ENCODE assay signal across 8 mouse cellular contexts in genomic region chr11:19919785-19920671, GRCm38 (mm10). TPM values are rescaled to one million over a fixed set of nuclear protein-coding genes. Genes with fewer than 3 reads are reported as not detected.
DNase-seq lines count a peak whose midpoint lies in the region; ATAC-seq lines count a peak whose summit lies in the region.

No protein-coding gene starts in this region.

- peak overlapping the region; percentile 78 for H3K4me2 ChIP-seq in intestine, embryonic 15.5 days (replicated peaks)

- H3K27ac ChIP-seq in intestine, embryonic 15.5 days, result peak overlapping the region; percentile 96
- H3K27ac ChIP-seq in midbrain, embryonic 10.5 days (replicated peaks), result peak overlapping the region; percentile 94

- peak; percentile 81 for ATAC-seq in intestine, embryonic 15.5 days

- intact Hi-C loops in gastrocnemius, postnatal 36 days (cut with DNase I), result loop anchor here (5.0 to 10.0 kb wide), 4 partner anchors 93 to 1045 kb away; partner anchors contain the start of gene Rab1a
- intact Hi-C loops in left cerebral cortex, postnatal 4 days (cut with DNase I), result loop anchor here (5.0 to 10.0 kb wide), 3 partner anchors 65 to 152 kb away; no protein-coding TSS in a partner anchor

- WGBS in intestine, embryonic 15.5 days, result under 1% methylated on average over 70 of the region's 70 CpGs
- WGBS in midbrain, embryonic 10.5 days, result under 1% methylated on average over 70 of the region's 70 CpGs

- peak overlapping the region; percentile 73 for H3K9ac ChIP-seq in intestine, embryonic 15.5 days

- H3K4me1 ChIP-seq in intestine, embryonic 15.5 days (replicated peaks), result peaks cover 9% of the 10 kb centered on the region; the same call in 1 of the 2 replicates
- H3K4me1 ChIP-seq in midbrain, embryonic 10.5 days, result peaks cover 53% of the 10 kb centered on the region

- H3K9me3 ChIP-seq in intestine, embryonic 15.5 days, result no peaks in the 10 kb centered on the region
- no peaks in the 10 kb centered on the region for H3K9me3 ChIP-seq in midbrain, embryonic 10.5 days (replicated peaks)

- peak; percentile 85 for DNase-seq in adrenal gland, adult 8-10 months
- peak; percentile 94 for DNase-seq in embryo, embryonic 11 days
- DNase-seq in gastrocnemius, postnatal 36 days, result peak; percentile 80 to 83
- peak; percentile 87 for DNase-seq in left cerebral cortex, postnatal 4 days
- DNase-seq in midbrain, embryonic 10.5 days (ENCODE audit: low spot score), result peak; percentile 90
- peak; percentile 64 to 72 for DNase-seq in right cerebral cortex, postnatal 36 days (ENCODE audit: low spot score in 2 of 2)
- peak; percentile 82 to 85 for DNase-seq in urinary bladder, postnatal 4 days (ENCODE audit: low spot score in 2 of 2)

- no peaks in the 10 kb centered on the region for H3K36me3 ChIP-seq in intestine, embryonic 15.5 days
- H3K36me3 ChIP-seq in midbrain, embryonic 10.5 days, result no peaks in the 10 kb centered on the region

- H3K4me3 ChIP-seq in intestine, embryonic 15.5 days (replicated peaks), result peak overlapping the region; percentile 73
- peak overlapping the region; percentile 76 for H3K4me3 ChIP-seq in midbrain, embryonic 10.5 days

- no peaks in the 10 kb centered on the region for H3K27me3 ChIP-seq in intestine, embryonic 15.5 days (replicated peaks)
- H3K27me3 ChIP-seq in midbrain, embryonic 10.5 days (ENCODE audit: low read depth, poor library complexity, severe bottlenecking), result peaks cover 22% of the 10 kb centered on the region; the same call in 1 of the 2 replicates

RNA-seq across cellular contexts. Expression of gene Spred2, which starts 4.1 kb away (rescaled TPM):
- total RNA-seq in adrenal gland, adult 8-10 months (2022), result 10 to 100 TPM; 31.6 to 39.9 (median 37.2) TPM
- total RNA-seq in gastrocnemius, postnatal 36 days (2021), result 1 to 10 TPM; 6.1 to 7.1 TPM
- 6.8 and 7.1 TPM in 2 replicates for polyA plus RNA-seq in intestine, embryonic 15.5 days (2015; fragmentation: Nextera tagmentation; extraction: Ambion mirVana)
- total RNA-seq in left cerebral cortex, postnatal 4 days (2021), result 10 to 100 TPM; 52.1 to 57.0 TPM
- polyA plus RNA-seq in midbrain, embryonic 10.5 days (2016; fragmentation: Nextera tagmentation; extraction: Ambion mirVana), result 5.9 and 6.8 TPM in 2 replicates

Comparison
In these comparisons a context has a peak if more than half of its experiments do, and no peak if none do; other contexts are left out.
1. Peak in every context shown above with its lines: DNase-seq, ATAC-seq, H3K4me3 ChIP-seq and H3K27ac ChIP-seq.
2. RNA of gene Spred2, which starts 4.1 kb away (total RNA-seq): 52.1 to 57.0 TPM in left cerebral cortex, postnatal 4 days and 31.6 to 39.9 TPM in adrenal gland, adult 8-10 months; 6.1 to 7.1 TPM in gastrocnemius, postnatal 36 days; every median in the first group is over 4 times any median in the second.